Mouse (Mus musculus) adrenal gland, postnatal 10 days (tissue): Measurements from ENCODE around the gene Klf1. TPM values are rescaled to one million over a fixed set of nuclear protein-coding genes. Genes with fewer than 3 reads are reported as not detected.
"Not testable (repeated sequence)": the region's sequence is repeated elsewhere in the genome, so short reads cannot be mapped to it uniquely, and the experiment has no call there.

Experiments used
- DNase-seq: peaks from one replicate; pipeline ENCODE4 v3.0.0; 2021; ENCODE audit warnings: mixed read lengths
- total RNA-seq, 2 experiments: library from RNA; stranded (reverse); gene quantifications; 2 replicates each; pipeline ENCODE4 v1.2.3; 2021

Gene Klf1
- total RNA-seq, 2 experiments from 2014 or later = 2.6 to 4.3 TPM

- DNase-seq = no peak
Measured at GRCm38 (mm10) chr8:84907493-84907892, 5.8 kb downstream of the Klf1 start.

DNA sequence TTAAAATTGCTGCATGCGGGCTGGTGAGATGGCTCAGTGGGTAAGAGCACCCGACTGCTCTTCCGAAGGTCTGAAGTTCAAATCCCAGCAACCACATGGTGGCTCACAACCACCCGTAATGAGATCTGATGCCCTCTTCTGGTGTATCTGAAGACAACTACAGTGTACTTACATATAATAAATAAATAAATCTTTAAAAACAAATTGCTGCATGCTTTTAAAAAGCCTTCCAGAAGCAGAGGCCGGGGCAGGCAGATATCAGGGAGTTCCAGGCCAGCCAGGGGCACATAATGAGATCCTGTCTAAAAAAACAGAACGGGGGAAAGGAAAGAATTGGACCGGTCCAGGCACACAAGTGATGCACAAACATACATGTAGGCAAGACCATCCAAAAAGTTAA lies 6.3 kb downstream of the Klf1 start:
- DNase-seq = not testable (repeated sequence)

DNA sequence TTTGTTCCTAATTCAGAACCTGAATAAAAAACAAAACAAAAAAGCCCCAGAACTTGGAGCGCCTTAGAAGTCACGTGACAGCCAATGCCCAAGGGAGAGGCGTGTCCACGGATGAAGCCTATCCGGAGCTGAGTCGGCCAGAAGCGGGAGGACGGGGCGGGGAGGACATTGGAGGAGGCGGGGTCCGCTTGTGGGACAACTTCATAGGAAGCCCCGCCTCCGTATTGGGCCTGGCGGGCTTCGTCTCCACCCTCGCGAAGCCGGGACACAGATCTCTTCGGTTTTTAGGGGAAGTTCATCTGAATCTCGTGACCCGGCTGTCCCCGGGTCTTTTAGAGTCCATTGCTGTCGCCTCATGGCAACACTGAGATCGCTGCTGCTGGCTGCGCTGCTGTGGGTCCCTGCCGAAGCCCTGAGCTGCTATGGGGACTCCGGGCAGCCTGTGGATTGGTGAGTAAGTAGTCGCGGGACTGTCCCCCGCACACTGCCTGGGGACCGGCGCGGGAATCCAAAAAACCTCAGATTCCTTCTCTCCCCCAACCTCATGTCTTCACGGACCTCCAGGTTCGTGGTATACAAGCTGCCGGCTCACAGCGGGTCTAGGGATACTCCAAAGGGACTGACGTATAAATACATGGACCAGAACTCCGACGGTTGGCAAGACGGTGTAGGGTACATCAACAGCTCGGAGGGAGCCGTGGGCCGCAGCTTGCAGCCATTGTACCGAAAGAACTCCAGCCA lies 6.9 kb downstream of the Klf1 start, which contains the start of gene Dnase2a:
TSS of gene Dnase2a (plus strand) at position 140 of the 741 bp plus-strand sequence.
- peak; percentile 96 for DNase-seq

DNA sequence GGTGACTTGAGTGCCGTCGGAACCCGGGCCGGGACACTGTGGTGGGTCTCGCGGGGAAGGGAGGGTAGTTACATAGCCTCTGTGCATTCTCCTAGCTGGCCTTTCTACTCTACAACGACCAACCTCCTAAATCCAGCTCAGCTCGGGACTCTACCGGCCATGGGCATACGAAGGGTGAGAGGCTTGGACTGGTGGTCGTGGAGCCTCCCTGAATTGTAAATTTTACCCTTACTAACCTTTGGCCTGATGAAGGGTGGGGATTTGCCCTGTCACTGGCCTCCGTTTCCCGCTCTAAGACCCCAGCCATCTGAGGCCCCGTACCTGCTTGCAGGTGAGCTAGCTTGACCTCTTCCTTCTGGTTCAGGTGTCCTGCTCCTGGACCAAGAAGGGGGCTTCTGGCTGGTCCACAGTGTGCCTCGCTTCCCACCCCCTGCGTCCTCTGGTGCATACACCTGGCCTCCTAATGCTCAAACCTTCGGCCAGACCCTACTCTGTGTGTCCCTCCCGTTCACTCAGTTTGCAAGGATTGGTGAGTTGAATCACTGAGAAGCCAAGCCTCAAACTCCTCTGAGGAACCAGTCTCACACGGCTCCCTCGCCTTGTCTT lies 7.5 kb downstream of the Klf1 start:
- no peak for DNase-seq

- no peak for DNase-seq
Measured at GRCm38 (mm10) chr8:84909949-84910348, 8.2 kb downstream of the Klf1 start.

DNA sequence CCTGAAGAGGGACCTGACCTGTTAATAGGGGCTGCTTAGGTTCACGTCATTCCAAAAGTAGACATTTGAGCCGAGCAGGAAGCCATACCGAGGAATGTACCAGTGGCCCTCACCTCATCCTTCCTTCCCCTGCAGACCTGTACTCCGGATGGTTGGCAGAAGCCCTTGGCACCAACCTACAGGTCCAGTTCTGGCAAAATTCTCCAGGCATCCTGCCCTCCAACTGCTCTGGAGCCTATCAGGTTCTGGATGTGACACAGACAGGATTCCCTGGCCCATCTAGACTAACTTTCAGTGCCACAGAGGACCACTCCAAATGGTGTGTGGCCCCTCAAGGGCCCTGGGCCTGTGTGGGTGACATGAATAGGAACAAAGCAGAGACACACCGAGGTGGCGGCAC lies 8.8 kb downstream of the Klf1 start:
- no peak for DNase-seq

DNA sequence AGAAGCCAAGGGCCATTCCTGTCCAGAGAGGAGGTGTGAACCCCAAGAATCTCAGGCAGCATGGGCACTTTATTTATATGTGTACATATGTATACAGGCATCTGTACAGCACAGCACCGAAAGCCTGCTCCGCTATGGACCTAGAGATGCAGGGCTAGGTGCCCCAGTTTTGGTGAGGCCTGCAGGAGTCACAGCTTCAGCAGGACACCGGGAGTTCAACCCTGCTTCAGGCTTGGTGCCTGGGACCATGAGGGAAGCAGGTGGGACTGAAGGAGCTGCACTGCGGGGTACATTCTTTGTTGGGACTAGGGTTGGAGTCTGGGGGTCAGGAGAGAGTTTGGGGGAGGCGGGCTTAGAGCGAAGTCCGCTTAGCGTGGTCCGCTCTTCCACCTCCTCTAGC lies 10.1 kb downstream of the Klf1 start:
- no peak for DNase-seq

DNA sequence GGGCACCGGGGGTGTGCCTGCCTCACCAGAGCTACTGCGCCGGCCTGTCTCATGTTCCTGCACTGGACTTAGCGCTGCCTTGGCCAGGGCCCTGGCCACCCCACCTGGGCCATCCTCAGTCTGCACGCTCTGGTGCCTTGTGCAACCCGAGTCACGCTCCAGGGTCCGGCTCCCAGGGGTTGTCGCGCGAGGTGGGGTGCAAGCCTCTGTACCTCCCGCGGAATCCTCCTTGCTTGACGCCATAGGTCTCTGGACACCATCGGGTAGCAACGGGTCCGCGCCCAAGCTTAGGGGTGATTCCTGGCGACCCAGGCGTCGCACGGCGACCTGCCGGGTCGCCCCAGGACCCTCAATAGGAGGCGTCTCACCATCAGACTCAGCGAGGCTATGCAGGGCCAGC lies 10.7 kb downstream of the Klf1 start:
- no peak for DNase-seq

DNA sequence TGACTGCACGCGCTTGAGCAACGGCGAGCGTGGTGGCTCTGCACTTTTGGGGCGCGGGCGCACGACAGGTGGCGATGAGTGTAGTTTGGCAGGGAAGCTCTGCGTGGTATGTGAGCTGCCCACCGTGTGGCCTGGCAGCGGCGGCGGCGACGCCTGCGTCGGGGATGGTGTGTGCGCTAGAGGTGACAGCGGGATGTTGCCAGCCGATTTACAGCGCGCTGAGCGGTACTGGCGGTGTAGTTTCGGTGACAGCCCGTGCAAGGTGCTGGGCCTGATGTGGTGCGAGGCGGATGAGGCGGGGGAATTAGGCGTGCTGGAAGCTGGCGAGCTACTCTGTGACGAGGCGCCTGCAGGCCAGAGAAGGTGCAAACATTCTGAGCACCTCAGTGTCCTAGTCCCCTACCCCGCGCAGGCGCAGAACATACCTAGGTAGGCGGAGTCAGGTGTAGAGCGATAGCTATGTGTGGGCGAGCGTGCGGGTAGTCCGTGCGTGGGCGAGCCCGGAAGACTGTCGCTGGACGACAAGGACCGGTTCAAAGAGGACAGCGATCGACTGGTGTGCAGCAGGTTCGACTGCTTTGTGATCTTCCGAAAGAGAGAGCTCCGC lies 11.3 kb downstream of the Klf1 start:
- DNase-seq = peak; percentile 71

GRCm38 (mm10) chr8:84913502-84913900 lies 11.8 kb downstream of the Klf1 start:
- no peak for DNase-seq

- DNase-seq = no peak
Measured at GRCm38 (mm10) chr8:84913960-84914359, 12.2 kb downstream of the Klf1 start.

DNA sequence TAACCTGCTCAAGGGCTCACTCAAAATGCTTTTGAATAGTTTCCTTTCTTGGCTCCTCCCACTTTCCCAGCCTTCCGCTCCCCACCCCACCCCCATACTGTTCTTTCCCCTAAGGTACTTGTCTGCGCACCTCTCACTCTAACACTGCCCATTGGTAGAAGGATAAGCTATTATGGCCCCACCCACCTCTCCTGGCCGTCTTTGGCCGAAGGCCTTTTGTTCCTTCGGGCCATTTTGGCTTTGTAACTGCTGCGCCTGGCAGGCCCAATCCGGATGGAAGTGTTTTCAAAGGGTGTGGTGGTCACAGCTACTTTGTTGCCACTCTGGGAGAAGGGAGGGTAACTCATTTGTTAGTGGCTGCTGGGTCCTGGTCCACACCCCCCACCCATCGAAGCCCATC lies 13.5 kb downstream of the Klf1 start:
- DNase-seq = no peak

- DNase-seq = no peak
Measured at GRCm38 (mm10) chr8:84917781-84918180, 16.1 kb downstream of the Klf1 start.

- no peak for DNase-seq
Measured at GRCm38 (mm10) chr8:84918646-84919045, 16.9 kb downstream of the Klf1 start.

- no peak for DNase-seq
Measured at GRCm38 (mm10) chr8:84921596-84921995, 19.9 kb downstream of the Klf1 start.

- DNase-seq = no peak
Measured at GRCm38 (mm10) chr8:84925557-84925956, 23.8 kb downstream of the Klf1 start.

GRCm38 (mm10) chr8:84927513-84927912 lies 25.8 kb downstream of the Klf1 start:
- DNase-seq = no peak

- peak; percentile 83 for DNase-seq
Measured at GRCm38 (mm10) chr8:84928456-84929306, 27.0 kb downstream of the Klf1 start.

DNA sequence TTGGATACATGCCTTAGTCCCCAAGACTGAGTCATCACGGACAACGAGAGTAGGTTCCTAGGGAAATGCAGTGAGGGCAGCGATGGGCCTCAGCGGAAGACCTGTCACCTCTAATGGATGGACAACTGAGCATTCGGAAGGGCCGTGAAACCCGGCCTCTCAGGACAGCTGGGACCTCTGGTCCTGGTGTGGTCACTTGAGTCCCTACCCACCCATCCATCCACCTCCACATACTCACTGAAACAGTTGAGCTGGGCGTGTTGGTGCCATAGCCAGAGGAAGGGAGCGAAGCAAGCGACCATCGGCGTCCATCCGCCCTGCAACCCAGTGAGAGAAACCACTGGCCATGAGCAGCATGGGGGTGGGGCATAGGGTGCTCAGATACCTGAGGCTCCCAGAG lies 28.9 kb downstream of the Klf1 start:
- no peak for DNase-seq

- DNase-seq = no peak
Measured at GRCm38 (mm10) chr8:84933767-84934559, 32.2 kb downstream of the Klf1 start.

GRCm38 (mm10) chr8:84934860-84935259 lies 33.1 kb downstream of the Klf1 start:
- DNase-seq = no peak

GRCm38 (mm10) chr8:84935489-84935888 lies 33.8 kb downstream of the Klf1 start:
- no peak for DNase-seq
